Mouse (Mus musculus): ENCODE measurements around the gene Nr1h4.
"Not testable (repeated sequence)": the region's sequence is repeated elsewhere in the genome, so short reads cannot be mapped to it uniquely, and the experiment has no call there.

The Nr1h4 gene

DNA sequence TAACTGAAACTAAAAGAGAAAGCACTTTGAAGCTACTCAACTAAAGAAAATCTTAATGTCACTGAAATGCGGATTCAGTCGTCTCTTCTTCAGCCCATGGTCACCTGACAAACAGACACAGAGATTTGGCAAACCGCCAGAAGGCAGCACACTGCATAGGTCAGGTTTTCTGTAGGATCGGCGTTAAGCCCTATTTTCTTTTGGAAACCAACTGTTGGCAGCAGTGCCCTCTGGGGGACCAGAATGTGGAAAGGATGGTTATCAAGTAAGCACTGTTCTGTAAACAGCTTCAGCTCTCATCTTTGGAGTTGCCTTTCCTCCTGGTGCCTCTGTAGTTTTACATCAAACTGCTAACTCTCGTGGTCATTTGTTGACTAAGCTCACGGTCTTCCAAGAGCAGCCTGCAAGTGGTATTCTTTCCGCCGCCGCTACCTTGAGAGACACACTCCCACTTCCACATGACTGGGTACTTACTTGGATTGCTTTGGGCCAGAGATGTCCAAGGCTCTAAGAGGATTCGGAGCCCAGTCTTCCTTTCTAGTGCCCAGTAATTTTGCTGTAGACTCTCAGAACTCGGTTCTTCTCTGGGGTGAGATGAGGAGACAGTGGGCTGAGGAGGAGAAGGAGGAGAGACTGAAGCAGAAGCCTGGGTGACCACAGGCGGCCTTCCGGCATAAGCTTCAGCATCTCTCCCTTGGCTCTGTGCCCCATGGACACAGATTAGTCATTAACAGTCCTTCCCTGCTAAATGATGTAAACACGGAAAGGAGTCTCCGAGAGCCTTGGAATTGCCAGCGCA is at the start of gene Nr1h4:
TSS of gene Nr1h4 (minus strand) at position 657 of the 799 bp plus-strand sequence.
- peak; percentile 59 for DNase-seq (ENCODE audit: low spot score)

DNA sequence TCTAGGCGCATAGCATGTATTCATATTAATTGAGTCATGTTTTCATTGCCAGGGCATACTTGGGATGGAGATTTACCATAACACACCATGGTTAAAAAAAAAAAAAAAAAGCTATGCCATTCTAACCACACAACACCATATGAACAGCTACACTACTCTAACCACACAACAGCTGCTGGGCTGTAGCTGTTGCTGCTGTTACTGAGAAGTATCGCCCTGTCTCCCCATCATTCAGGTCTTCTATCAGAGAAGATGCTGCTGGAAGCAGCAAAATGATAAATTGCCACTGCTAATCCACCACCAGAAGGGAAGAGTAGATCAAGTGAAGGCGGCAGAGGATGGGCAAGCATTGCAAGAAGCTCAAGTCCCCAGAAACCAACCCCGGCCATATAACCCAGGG is 45.4 kb upstream of the Nr1h4 start:
- DNase-seq (ENCODE audit: low spot score): no peak

DNA sequence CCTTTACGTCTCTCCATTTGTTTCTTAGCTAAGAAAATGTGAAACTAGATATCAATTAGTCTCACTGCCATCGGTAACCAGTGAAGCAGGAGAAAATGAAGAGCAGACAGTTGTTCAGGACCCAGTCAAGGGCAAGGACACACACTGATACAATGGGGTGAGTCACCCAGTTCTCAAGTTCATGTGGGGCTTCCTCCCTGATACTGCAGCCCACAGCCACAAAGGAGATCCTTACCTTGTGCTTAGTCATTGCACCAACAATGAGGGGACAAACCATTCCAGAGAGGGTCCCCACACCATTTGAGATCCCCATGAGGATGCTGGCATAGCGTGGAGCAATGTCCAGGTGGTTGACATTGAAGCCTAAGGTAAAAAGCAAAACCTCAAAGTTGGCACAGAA is 44.3 kb upstream of the Nr1h4 start:
- no peak for DNase-seq (ENCODE audit: low spot score)

DNA sequence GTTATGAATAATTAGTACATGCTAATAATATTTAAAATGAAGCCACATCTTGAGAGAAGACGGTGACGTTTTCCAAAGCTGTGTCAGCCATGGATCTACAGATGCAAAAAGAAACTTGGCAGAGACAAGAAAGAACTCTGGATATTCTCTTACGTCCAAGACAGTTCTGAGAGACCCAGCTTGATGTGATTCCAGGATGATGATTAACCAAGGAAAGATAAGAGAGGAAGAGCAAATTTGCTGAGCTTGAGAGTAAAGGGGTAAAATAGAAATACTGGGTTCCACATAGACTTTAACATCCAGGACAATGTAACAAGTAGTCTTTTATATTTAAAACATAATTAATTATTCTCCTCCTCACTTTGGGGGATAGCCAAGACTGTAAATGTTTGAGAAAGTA is 40.0 kb upstream of the Nr1h4 start:
- no peak for DNase-seq (ENCODE audit: low spot score)

DNA sequence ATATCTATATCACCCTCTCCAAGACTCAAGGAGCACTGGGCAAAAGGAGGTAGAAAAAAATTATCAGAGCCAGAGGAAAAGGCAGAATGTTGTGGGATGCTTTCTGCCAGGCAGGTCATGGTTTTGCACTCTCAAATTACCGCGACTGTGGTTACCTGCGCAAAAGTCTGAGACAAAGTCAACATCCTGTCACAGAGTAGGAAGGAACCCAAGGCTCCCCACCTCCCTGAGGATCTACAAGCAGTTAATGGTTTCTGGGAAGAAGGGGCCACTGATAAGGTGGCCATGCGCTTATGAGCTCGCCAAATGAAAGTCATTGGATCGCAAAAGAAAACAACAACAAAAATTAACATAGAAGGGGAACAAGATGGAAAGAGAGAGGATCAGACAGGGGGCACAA is 39.6 kb upstream of the Nr1h4 start:
- DNase-seq (ENCODE audit: low spot score): no peak

- DNase-seq (ENCODE audit: low spot score): no peak
These were observed 34.0 kb upstream of the Nr1h4 start for GRCm38 (mm10) chr10:89567391-89567790.

DNA sequence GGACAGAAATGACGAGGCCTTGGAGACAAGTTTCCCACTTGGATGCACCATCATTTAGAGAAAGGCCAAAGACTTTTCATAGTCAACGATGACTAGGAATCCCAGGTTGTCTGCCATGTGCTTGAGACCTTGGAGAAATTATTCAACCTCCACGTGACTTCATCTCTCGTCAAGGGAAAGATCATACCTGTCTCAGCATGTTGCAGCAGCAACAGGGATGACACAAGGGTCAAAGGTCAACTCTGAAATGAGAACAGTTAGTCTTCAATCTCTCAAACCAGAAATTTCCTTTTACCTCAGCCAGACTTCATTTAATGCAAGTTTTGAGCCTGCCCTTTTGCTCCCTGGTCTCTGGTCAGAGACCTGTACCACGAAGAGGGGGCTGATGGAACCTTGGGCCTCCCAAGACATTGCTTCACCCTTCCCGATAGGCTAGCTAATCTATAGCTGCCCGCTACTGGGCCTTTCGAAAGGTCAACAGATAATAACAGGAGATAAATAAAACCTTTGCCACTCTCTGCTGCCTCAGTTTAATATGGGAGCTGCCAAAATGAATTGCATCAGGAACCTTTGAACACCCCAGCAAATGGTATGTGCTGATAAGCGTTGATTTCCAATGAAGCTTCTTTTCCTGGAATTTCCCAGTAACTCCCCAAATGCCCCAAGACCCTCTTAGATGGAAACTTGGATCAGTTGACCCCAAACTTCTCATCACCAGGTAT is 32.1 kb upstream of the Nr1h4 start:
- DNase-seq (ENCODE audit: low spot score): no peak

DNA sequence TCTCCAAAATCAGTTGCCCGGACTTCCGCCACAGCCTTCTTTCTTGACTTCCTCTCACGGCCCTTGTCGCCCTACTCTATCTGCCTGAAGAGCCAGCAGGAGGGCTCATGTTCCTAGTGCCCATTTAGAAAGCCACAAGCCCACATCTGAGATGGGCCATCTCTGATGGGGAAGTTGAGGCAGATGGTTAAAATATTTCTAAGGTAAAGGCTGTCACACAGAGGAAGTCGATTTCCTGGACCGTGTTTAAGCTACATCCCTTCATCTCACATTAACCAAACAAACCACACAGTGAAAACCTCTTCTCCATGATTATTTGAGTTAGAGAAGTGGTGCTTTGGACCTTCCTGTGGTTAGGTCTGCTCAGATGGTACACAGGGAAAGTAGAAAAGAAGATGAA is 28.7 kb upstream of the Nr1h4 start:
- DNase-seq (ENCODE audit: low spot score): no peak

DNA sequence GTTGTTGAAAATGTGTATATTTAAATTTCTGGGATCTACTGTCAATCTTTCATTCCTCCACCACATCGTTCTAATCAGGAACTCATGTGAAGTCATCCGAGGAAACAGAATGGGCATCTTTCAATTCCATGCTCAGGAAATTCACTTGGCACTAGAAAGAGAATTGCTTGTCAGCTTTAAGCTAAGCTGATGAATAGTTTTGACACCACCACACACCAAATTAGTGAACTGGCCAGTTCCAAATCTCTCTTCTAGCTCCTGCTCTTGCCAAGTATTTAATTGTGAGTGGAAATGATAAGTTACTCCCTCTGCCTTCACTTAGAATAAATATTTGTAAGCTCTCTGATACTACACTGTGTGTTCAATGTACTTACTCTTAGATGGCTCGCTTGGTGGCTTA is 26.0 kb upstream of the Nr1h4 start:
- DNase-seq (ENCODE audit: low spot score): no peak

DNA sequence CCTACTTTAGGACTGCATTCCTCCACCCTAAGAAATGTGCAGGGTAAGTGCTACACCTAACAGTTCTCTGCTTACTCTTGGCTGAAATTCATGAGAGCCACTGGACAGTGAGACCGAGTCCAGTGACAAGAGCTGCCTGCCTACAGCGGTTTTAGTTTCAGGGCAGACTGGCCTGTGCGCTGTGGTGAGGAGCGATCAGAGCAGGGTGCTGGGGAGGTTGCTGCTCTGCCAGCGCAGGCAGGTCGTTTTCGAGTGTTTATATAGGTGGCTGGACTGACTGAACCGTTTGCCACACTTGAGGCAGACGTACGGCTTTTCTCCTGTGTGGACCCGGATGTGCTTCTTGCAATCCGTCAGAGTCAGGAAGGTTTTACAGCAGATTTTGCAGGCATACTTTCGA is 21.5 kb upstream of the Nr1h4 start:
- DNase-seq (ENCODE audit: low spot score): not testable (repeated sequence)

- not testable (repeated sequence) for DNase-seq (ENCODE audit: low spot score)
These were observed 20.5 kb upstream of the Nr1h4 start for GRCm38 (mm10) chr10:89553855-89554254.

GRCm38 (mm10) chr10:89553015-89553414 is 19.6 kb upstream of the Nr1h4 start:
- DNase-seq (ENCODE audit: low spot score): no peak

DNA sequence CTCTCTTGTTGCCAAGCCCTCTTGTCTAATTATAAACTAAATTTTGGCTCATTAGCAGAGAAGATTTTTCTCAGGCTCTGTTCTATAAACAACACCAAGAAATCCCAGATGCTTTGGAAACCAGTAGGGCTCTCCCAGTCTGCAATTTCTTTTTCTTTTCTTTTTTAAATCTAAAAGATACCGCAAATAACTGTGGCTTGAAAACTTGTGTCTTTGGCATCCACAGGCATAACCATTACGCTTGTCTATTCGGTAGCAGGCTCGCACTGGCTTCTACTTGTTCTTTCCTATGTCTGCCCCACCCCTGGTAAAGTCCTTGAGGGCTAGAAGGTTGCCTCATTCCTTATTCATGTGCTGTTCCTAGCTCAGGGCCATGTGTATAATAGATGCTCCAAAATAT is 18.3 kb upstream of the Nr1h4 start:
- DNase-seq (ENCODE audit: low spot score): no peak

DNA sequence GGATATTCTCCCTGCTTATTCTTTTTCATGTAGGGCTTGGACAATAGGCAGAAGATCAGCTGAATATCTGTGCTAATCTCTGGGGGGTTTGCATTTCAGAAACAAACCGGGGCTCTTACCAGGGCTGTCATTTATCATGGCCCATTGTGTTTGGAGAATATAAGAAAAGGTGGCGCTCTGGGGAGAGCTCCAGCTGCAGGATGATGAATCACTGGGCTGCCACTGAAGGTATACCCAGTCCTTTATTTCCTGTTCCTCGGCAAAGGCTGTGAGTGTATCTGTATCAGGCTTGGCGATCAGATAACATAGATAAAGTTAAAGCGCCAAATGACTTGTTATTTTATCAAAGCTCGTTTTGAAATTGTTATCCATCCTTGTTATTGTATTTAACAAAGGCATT is 14.6 kb upstream of the Nr1h4 start:
- DNase-seq (ENCODE audit: low spot score): no peak

GRCm38 (mm10) chr10:89546989-89547388 is 13.6 kb upstream of the Nr1h4 start:
- DNase-seq (ENCODE audit: low spot score): no peak

GRCm38 (mm10) chr10:89543867-89544266 is 10.5 kb upstream of the Nr1h4 start:
- no peak for DNase-seq (ENCODE audit: low spot score)

DNA sequence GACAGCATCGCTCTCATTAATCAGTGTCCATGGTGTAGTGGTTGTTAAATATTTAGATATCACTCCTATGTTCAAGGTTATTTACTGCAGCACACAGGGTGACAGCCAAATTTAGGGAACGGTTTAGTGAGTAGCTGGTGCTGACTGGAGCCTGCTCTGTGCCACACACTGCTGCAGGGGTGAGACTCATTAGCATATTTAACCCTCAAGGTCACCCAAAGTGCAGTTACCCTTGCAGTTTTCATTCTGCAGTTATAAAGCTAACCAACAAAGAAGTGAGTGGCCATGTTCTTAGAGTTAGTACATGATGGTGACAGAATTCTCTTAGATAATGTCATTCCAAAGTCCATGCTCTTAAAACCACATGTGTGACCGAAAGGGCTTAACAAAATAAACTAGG is 8.9 kb upstream of the Nr1h4 start:
- DNase-seq (ENCODE audit: low spot score): no peak

- DNase-seq (ENCODE audit: low spot score): no peak
These were observed 934 bp downstream of the Nr1h4 start for GRCm38 (mm10) chr10:89532451-89532850.

- no peak for DNase-seq (ENCODE audit: low spot score)
These were observed 1.4 kb downstream of the Nr1h4 start for GRCm38 (mm10) chr10:89531976-89532375.

DNA sequence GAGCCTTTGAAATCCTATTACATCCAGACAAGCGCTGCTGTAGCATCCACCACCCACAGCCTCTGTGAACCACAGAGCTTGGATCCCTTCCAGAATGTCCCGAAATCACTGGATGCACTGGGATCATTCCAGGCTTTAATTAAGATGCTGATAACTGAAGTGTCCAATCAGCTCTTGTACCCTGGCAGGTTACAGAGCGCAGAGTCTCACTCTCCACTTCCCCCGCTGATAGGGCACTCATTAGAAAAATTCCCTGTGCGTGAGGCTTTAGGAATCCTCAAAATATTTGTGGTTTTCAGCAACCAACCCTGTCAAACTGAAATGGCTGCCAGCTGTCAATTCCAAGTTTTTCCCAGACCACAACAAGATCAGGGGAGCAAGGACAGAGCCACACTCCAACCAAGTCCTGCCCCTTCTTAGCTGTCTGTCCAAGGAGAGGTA is 2.2 kb downstream of the Nr1h4 start:
- DNase-seq (ENCODE audit: low spot score): no peak

GRCm38 (mm10) chr10:89527054-89527453 is 6.3 kb downstream of the Nr1h4 start:
- no peak for DNase-seq (ENCODE audit: low spot score)

DNA sequence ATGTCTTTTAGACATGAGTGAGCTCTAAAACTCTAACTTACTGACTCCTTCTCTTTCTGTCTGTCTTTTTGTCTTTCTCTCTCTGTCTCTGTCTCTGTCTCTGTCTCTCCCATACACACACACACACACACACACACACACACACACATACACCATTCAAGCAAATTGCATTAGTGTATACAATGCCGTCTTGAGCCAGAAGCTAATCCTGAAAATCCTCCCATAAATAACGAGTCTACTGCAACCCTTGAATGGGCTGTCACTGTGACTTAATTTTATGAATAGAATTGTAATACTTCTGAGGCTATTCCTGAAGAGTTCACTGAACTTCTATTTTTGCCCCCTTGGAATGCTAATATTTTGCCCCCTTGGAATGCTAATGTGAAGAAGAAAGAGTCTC is 7.6 kb downstream of the Nr1h4 start:
- DNase-seq (ENCODE audit: low spot score): no peak

DNA sequence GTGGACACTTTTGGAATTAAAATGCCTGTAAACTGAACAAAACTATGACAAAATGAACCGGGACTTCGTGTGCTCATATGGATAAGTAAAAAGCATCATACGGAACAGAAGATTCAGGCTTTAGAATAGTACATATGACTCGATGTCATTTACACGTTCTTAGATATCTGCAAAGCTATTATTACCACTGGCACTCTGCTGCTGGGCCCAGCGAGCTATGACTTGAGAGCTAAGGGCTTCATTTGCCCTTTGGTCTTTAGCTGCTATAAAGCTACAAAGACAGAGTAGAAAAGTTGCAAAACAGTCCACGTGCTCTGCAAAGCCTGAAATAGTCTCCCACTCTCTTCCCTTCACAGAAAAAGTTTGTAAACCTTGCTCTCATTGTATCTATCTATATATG is 10.9 kb downstream of the Nr1h4 start:
- DNase-seq (ENCODE audit: low spot score): no peak
